Mouse (Mus musculus) kidney, postnatal 25 days (tissue): ENCODE measurements around the gene Hoxa1.

Experiments
- DNase-seq, 2 experiments: peaks; one replicate each; pipeline ENCODE4 v3.0.0; 2021; ENCODE audit warnings: mixed read lengths in 2 of 2

Hoxa1 gene

GRCm38 (mm10) chr6:52157466-52158275 lies 446 bp downstream of the Hoxa1 start:
- DNase-seq, result no peak

GRCm38 (mm10) chr6:52156551-52157200 lies 1.4 kb downstream of the Hoxa1 start:
- no peak for DNase-seq

DNA sequence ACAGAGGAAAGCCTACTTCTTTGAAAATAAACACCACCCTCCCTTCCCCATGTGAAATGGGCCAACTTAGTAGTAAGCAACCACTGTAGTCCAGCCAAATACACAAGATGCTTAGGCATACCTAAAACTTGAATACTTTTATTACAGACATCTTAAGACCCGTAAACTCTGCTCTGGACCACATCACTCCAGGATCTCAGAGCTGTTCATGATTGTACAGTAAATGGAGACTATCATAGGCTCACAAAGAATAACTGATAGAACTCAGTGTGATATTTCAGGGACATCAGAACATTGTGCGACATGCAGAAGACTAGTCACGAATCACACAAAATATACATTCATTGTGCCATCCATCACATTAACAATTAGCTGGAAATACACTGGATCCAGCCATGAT lies 2.6 kb downstream of the Hoxa1 start:
- no peak for DNase-seq

DNA sequence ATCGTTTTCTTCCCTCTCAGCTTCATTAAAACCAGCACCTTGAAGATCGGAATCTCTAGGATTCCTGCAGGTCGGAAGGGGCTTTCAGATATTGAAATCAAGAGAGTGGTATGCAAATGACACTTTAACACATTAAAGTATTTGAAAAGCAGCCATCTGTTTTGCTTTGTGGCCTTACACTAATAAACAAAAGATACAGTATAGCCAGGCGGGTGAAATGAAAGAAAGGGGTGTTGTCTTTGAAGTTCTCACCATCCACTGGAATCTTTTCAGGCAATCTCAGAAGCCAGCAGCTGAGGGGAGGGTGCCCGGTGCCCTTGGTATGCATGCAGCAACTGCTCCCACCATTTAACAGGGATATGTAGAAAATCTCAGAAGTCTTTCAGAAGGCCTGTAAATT lies 4.1 kb downstream of the Hoxa1 start:
- no peak for DNase-seq

- no peak for DNase-seq
Observed at GRCm38 (mm10) chr6:52153270-52153669, 4.8 kb downstream of the Hoxa1 start.

DNA sequence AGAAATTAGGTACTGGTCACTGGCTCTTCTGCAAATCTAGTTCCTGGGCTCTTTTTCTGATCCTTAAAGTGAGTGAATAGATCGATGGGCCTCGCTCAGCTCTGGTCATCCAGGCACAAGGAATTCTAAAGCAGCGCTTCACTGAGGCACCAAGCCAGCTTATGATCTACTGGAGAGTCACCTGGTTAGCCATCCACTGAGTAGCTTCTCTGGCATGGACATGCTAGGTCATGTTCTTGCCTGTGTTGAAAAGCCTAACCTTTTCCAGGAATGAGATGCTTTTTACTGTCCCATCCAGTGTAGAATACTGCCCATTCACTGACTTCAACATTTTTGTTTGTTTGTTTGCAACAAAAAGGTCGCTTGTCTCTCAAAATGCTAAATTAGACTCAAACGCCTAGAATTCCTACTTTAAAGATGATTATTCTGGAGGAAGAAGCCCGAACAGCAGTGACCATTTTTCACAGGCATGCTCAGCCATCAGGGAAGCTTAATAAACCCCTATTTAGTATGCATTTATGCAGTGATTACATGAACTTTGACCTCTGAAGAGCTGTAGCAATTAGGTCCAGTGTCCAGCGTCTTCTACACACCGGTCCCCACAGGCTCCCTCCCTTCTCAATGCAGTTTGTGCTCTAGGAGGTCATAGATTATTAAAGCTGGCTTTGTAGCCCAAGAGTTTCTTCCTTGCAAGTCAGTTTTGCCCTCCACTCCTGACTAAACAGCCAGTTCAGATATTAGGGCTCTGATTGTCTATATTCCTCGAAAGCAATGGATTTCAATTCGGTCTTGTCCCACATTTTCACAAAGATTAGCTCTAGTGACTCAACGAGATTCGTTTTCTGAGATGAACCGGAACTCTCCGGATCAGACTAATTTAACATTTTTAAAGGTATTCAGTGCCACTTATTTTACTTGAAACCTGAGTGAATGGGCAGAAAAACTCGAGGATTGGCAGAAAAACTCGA lies 5.6 kb downstream of the Hoxa1 start:
- no peak for DNase-seq

DNA sequence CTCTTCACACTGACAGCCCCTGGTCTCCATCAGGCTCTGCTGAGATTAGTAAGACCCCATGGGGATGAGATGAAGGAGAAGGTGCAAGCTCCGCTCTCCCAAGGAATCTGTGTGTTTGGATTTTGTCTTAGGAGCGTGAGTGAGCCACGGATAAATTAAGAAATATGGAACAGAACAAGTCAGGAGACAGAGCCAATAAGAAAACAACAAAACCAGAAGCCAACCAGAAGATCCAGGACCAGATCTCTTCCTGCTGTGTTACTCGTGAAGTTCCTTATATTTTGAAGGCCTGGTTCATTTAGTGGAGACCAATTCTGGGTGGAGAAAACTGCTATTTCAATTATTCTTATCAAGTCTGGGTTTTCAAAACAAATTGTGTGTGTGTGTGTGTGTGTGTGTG lies 6.5 kb downstream of the Hoxa1 start:
- no peak for DNase-seq

DNA sequence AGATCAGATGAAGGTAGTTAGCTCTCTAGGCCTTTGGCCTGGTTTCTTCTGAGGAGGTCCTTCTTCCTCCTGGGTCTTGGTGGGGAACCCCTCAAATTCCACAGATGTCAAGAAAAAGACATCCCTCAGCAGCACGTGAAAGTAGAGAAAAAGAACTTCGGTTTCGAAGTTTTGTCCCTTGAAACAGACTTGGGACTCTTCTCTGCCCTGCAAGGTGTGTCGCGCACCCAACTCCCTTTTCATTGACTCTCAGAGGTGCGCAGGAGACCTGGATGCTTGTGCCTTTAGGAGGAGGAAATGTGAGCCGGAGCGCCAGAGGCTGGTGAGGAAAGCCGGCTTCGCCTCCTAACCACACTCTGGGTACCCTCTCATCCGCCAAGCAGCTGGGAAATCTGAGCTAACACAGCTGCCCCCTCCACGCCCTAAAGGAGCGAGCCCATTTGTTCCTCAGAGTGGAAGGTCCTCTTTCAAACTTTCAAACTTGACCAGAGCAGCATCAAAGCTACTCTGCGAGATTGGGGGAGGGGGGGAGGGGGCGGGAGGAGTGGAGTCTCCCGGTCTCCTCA lies 7.6 kb downstream of the Hoxa1 start:
- DNase-seq, result no peak

DNA sequence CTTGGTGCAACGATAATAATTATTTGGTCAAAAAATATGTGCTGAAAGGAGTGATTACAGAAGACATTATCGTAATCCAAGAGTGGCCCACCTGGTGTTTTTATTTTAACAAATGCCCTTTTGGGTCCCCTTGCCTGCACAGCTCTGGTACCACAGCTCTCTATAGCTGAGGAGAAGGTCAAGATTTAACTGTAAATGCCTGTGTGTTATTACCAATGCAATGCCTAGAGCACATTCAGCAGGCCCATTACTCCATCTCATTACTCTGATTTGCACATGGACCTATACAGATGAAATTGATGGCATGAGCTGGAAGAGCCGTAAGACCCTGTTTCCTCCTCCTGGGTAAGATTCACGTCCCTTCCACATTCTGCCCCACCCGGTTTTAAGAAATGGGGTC lies 19.0 kb downstream of the Hoxa1 start:
- no peak for DNase-seq

DNA sequence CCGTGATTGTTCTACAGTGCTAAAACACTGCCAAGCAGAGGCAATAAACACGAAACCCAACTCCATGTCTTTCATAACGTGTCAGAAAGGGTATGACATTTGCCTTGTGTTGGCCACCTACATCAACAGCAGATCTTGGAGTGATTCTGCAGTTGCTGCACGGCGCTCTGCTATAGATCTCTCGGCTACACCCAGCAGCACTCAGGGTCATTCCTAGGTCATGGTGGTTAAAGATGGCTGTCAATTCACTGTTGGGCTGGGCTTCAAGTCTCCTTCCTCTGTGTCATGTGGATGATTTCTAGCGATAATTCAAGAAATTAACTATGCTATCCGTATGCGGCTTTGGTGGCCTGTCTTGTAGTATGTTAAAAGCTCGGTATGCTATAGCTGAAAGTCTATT lies 19.5 kb downstream of the Hoxa1 start:
- DNase-seq, result no peak

- no peak for DNase-seq
Observed at GRCm38 (mm10) chr6:52137841-52138535, 20.1 kb downstream of the Hoxa1 start.

DNA sequence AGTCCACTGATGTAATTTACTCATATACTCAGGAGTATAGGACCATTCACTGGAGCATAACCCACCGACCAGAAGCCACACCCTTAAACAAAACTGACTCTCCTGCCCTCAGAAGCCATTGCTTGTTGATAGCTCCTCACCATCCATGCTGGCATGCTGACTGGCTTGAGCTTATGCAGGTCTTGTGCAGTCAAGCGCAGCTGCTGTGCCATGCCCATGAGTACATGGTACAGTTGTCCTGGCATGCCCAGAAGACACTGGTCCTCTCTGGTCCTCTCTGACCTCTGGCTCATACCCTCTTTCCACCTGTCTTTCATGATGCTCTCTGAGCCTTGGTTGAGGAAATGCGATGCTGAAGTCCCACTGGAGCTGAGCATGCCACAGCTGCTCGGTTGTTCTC lies 34.4 kb downstream of the Hoxa1 start:
- no peak for DNase-seq

DNA sequence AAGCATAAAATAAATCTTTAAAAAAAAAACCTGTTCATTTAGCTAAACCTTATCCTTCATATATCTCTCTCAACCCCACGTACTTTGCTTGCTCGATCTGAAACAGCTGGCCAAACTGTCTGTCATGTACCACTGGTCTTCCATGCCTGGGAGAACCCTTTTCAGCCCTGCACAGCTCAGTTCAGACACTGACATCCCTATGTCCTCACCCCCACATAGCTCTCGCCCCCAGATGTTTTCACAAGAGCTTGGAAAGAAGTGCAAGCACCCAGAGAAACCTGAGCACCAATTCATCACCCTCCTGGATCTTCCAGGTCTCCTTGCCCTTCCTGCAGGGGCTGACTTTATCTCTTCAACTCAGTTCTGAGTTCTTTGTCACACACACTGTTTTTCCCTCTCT lies 36.9 kb downstream of the Hoxa1 start:
- DNase-seq, result no peak

- no peak for DNase-seq
Observed at GRCm38 (mm10) chr6:52118903-52119635, 39.0 kb downstream of the Hoxa1 start.

GRCm38 (mm10) chr6:52115899-52116298 lies 42.2 kb downstream of the Hoxa1 start:
- DNase-seq, result no peak

DNA sequence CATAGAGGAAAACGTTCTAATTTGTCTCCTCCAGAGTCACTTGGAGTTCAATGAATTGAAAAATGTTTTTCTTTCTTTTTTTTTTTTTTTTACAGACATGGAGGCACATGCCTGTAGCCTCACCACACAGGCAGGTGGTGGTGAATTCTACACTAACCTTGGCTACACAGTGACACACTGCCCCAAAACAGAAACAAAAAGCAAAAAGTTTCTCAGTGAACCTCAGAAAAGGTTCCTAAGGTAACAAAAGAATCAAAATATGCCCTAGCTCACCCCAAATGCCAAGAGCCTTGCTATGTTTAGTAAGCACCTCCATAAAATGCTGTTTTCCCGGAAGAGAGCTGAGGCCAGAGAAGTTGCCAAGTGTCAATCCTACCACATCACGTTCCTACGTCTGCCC lies 46.3 kb downstream of the Hoxa1 start:
- no peak for DNase-seq

DNA sequence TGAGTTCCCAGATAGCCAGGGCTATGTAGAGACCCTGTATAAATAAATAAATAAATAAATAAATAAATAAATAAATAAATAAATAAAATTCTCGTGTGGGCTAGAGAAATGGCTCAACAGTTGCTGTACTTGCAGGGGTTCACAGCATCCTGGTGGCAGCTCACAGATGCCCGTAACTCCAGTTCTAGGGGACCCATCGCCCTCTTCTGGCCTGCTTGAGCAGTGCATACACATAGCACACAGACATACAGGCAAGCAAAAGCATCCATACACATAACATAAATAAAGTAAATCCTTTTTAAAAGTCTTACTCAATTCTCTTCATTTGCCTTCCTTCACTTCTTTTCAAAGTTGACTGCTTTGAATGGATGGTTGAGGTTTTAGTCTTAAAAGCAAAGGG lies 50.7 kb downstream of the Hoxa1 start:
- DNase-seq, result no peak

GRCm38 (mm10) chr6:52106716-52107115 lies 51.4 kb downstream of the Hoxa1 start:
- no peak for DNase-seq

- DNase-seq, result no peak
Observed at GRCm38 (mm10) chr6:52106178-52106577, 51.9 kb downstream of the Hoxa1 start.
